In the genomic region with DNA sequence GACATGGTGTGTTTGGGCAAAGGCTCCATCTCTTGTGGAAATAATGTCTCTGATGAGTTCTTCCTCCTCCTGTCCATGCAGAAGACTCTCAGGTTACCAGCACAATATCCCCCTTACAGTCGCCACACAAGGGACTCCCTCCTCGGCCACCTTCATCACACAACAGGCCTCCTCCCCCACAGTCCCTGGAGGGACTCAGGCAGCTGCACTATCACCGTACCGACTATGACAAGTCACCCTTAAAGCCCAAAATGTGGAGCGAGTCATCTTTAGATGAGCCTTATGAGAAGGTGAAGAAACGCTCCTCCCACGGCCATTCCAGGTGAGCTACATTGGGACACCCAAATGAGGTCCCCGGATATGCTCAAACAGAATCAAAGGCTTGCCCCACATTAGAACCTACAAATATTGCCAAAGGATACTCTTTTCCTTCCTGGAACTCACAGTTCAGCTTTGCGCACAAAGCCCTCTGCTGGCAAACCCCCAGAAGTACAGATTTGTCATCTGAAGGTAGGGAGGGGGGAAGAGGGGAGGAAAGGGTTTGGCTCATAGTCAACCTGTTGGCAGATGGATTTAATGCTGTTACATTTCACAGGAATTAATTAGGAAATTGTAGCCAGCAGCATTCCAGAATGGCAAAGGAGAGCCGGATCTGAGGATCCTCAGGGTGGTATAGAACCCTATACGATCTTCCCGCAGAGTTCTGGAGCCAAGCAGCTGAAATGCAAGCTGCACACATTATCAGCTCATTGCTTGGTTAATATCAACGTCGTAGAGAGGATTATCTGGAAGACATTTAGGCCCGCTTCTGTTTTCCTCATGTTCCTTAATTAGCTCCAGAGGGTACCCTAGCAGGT, we compare ENCODE assay signal across 8 mouse cellular contexts. TPM values are rescaled to one million over a fixed set of nuclear protein-coding genes. Genes with fewer than 3 reads are reported as not detected.
DNase-seq lines count a peak whose midpoint lies in the region; ATAC-seq and TF ChIP-seq lines count a peak whose summit lies in the region.
"Had no signal": no experiment of that assay in that cellular context is flagged by ENCODE, and none has a peak within 500 bp of the region (broad histone marks: within the 10 kb centered on the region; RNA-seq: fewer than 3 reads in every experiment).

No protein-coding gene starts in this region.

- H3K27ac ChIP-seq in heart, embryonic 16.5 days (ENCODE audit: low read length) = peak overlapping the region; percentile 3
- H3K27ac ChIP-seq: liver, embryonic 15.5 days had no signal

- WGBS in heart, embryonic 16.5 days = 37% methylated on average over 15 of the region's 15 CpGs

- peaks cover 98% of the 10 kb centered on the region for H3K36me3 ChIP-seq in G1E (replicated peaks)
- H3K36me3 ChIP-seq in heart, embryonic 16.5 days (ENCODE audit: control insufficient read depth, insufficient read depth) = peaks cover 51% of the 10 kb centered on the region

- H3K9ac ChIP-seq in heart, embryonic 16.5 days (ENCODE audit: low read length) = no peak overlapping the region
- H3K9ac ChIP-seq: liver, embryonic 15.5 days had no signal

- H3K4me3 ChIP-seq in G1E (ENCODE audit: low read depth, low read length) = no peak overlapping the region
- no peak overlapping the region for H3K4me3 ChIP-seq in heart, embryonic 16.5 days (ENCODE audit: low read length)
- H3K4me3 ChIP-seq: liver, embryonic 15.5 days had no signal

- no peaks in the 10 kb centered on the region for H3K9me3 ChIP-seq in G1E (replicated peaks)
- H3K9me3 ChIP-seq in heart, embryonic 16.5 days (replicated peaks; ENCODE audit: control insufficient read depth, low read length) = no peaks in the 10 kb centered on the region
- H3K9me3 ChIP-seq: liver, embryonic 15.5 days had no signal

- no peak overlapping the region for H3K4me2 ChIP-seq in heart, embryonic 16.5 days (ENCODE audit: low read depth, low read length)
- H3K4me2 ChIP-seq: liver, embryonic 15.5 days had no signal

- TF ChIP-seq CTCF in G1E (IDR thresholded peaks at IDR 0.05; ENCODE audit: low read depth, low read length) = peak; percentile 28; the same call in 1 of the 2 replicates

- H3K27me3 ChIP-seq in G1E (ENCODE audit: insufficient read depth, low read length) = no peaks in the 10 kb centered on the region
- no peaks in the 10 kb centered on the region for H3K27me3 ChIP-seq in heart, embryonic 16.5 days (ENCODE audit: control insufficient read depth, insufficient read depth, low read length)
- H3K27me3 ChIP-seq: liver, embryonic 15.5 days had no signal

- H3K4me1 ChIP-seq in G1E (ENCODE audit: insufficient read depth, low read depth, low read length) = peaks cover 2% of the 10 kb centered on the region
- H3K4me1 ChIP-seq in heart, embryonic 16.5 days (ENCODE audit: control insufficient read depth, insufficient read depth, low read length) = peaks cover 13% of the 10 kb centered on the region
- H3K4me1 ChIP-seq: liver, embryonic 15.5 days had no signal

- no peak for ATAC-seq in G1E (ENCODE audit: extremely low read depth, insufficient number of reproducible peaks, low FRiP score, poor library complexity, severe bottlenecking)
- ATAC-seq in heart, embryonic 16.5 days (replicated peaks; ENCODE audit: extremely low read depth, insufficient read depth, low FRiP score) = peak; percentile 46; the same call in 1 of the 2 replicates

- peak; percentile 43 for DNase-seq in G1E (ENCODE audit: low spot score)
- DNase-seq in adrenal gland, adult 2 months = peak; percentile 68
- DNase-seq in embryo, embryonic 10.5 days (ENCODE audit: low spot score) = peak; percentile 68
- DNase-seq in kidney, postnatal 4 days = peak; percentile 77 to 84
- DNase-seq in lung, adult 18-20 months = peak; percentile 61 to 76
- peak; percentile 59 for DNase-seq in ovary, postnatal 36 days (ENCODE audit: low spot score)

RNA-seq across cellular contexts. Expression of a gene that starts 50.7 kb away (rescaled TPM):
- total RNA-seq in G1E (2014; fragmentation: Nextera tagmentation) (38.5 and 44.1 TPM in 2 replicates), G1E (2017) (49.0 and 60.5 TPM in 2 replicates)
- polyA plus RNA-seq in G1E (2012) = 23.8 and 41.5 TPM in 2 replicates
- total RNA-seq in adrenal gland, adult 2 months (2021) = 10 to 100 TPM; 36.9 to 41.5 TPM
- 3.9 and 4.6 TPM in 2 replicates for polyA plus RNA-seq in adrenal gland, adult 2 months (2012; rRNA removed)
- 28.3 and 34.2 TPM in 2 replicates for polyA plus RNA-seq in heart, embryonic 16.5 days (2015; fragmentation: Nextera tagmentation; extraction: Ambion mirVana)
